8 mouse cellular contexts compared by ENCODE assay signal in the genomic region with DNA sequence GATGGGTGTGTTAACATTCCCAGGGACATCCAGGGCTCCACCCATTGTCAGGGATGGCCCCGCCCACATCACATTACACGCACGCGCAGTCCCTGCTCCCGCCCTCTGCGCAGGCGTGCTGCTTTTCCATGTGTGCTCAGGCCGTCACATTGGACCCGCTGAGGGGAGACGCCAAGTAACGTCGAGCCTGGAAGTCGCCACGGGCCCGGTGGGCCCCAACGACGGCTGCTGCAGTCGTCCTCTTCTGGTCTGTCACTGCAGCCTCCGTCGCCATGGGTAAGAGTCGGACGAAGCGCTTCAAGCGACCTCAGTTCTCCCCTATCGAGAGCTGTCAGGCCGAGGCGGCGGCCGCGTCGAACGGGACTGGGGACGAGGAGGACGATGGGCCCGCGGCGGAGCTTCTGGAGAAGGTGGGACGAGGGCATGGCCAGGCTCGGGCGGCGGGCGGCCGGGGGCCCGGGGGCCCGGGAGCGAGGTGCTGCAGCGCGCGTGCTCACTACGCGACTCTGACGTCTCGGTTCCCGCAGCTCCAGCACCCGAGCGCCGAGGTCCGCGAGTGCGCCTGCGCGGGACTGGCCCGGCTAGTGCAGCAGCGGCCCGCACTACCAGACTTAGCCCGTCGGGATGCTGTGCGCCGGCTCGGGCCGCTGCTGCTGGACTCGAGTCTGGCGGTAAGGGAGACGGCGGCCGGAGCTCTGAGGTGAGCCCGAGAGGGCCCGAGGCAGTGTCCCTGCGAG. TPM values are rescaled to one million over a fixed set of nuclear protein-coding genes. Genes with fewer than 3 reads are reported as not detected.
DNase-seq lines count a peak whose midpoint lies in the region; ATAC-seq lines count a peak whose summit lies in the region.

Gene Heatr3, plus strand, starts transcription at position 108 of the 737 bp plus-strand sequence.

- peak; percentile 93 for ATAC-seq in inflammation-experienced regulatory T-cells, adult 6 months
- ATAC-seq in megakaryocyte-erythroid progenitor cell, adult 5-6 weeks (replicated peaks; ENCODE audit: low FRiP score, low TSS enrichment, poor library complexity, severe bottlenecking), result peak; percentile 93

- intact Hi-C loops in gastrocnemius, postnatal 14 days (cut with DNase I; ENCODE audit: low total_unique reads), result no loop called here
- intact Hi-C loops in left cerebral cortex, postnatal 10 days (cut with DNase I), result no loop called here

- peak; percentile 98 for DNase-seq in adipocyte (ENCODE audit: low spot score)
- DNase-seq in embryo, embryonic 10 days (ENCODE audit: low spot score), result peak; percentile 99
- peak; percentile 94 for DNase-seq in gastrocnemius, postnatal 14 days
- peak; percentile 93 to 97 for DNase-seq in left cerebral cortex, postnatal 10 days (ENCODE audit: extremely low spot score in 1 of 2, low spot score in 2 of 2)
- DNase-seq in right cerebral cortex, postnatal 25 days, result peak; percentile 94
- DNase-seq in urinary bladder, postnatal 4 days (ENCODE audit: low spot score in 2 of 2), result peak; percentile 95 to 96

RNA-seq across cellular contexts. Expression of gene Heatr3, which starts in this region (rescaled TPM):
- 10 to 100 TPM; 22.4 to 25.4 TPM for total RNA-seq in gastrocnemius, postnatal 14 days (2021)
- polyA plus RNA-seq in inflammation-experienced regulatory T-cells, adult 6 months (2017; shearing (Covaris generic)), result 10 to 100 TPM; 15.1 to 26.5 (median 17.6) TPM
- total RNA-seq in left cerebral cortex, postnatal 10 days (2021), result 10 to 100 TPM; 26.7 to 30.2 TPM
- total RNA-seq in megakaryocyte-erythroid progenitor cell, adult 5-6 weeks (2014; fragmentation: Nextera tagmentation), result 75.6 and 79.2 TPM in 2 replicates
- total RNA-seq in megakaryocyte-erythroid progenitor cell, adult 5-6 weeks (2017), result 62.9 and 79.2 TPM in 2 replicates

Comparison
In these comparisons a context has a peak if more than half of its experiments do, and no peak if none do; other contexts are left out.
1. Peak in every context shown above with its lines: DNase-seq and ATAC-seq.